Mouse (Mus musculus): ENCODE data around the gene Asb8. TPM values are rescaled to one million over a fixed set of nuclear protein-coding genes. Genes with fewer than 3 reads are reported as not detected.

Gene Asb8
- polyA plus RNA-seq, 1 experiment from 2014 or later, result 22.8 TPM

- no peak overlapping the region for H3K9ac ChIP-seq (ENCODE audit: low read depth, low read length)
- peaks cover 9% of the 10 kb centered on the region for H3K27me3 ChIP-seq (ENCODE audit: control insufficient read depth, insufficient read depth, low read depth, low read length)
- 52% methylated on average over 19 of the region's 19 CpGs for WGBS (ENCODE audit: insufficient replicate concordance)
- H3K36me3 ChIP-seq (ENCODE audit: control insufficient read depth, insufficient read depth), result no peaks in the 10 kb centered on the region
- H3K9me3 ChIP-seq (replicated peaks; ENCODE audit: control insufficient read depth, low read length), result no peaks in the 10 kb centered on the region
- no peaks in the 10 kb centered on the region for H3K4me1 ChIP-seq (ENCODE audit: control insufficient read depth, low read depth, low read length)
- ATAC-seq (ENCODE audit: low read depth), result no peak
- H3K4me3 ChIP-seq (ENCODE audit: low read depth, low read length), result no peak overlapping the region
- no peak overlapping the region for H3K27ac ChIP-seq (ENCODE audit: low read length)
- H3K4me2 ChIP-seq (ENCODE audit: low read depth, low read length), result no peak overlapping the region
Observed at GRCm38 (mm10) chr15:98161026-98161805, 4.2 kb downstream of the Asb8 start.

GRCm38 (mm10) chr15:98157253-98157652 is 8.2 kb downstream of the Asb8 start:
- Histone ChIP-seq H3K36me3 (ENCODE audit: control insufficient read depth, insufficient read depth) (no peaks in the 10 kb centered on the region), H3K4me1 (ENCODE audit: control insufficient read depth, low read depth, low read length) (no peaks in the 10 kb centered on the region), H3K4me2 (ENCODE audit: low read depth, low read length) (no peak overlapping the region), H3K4me3 (ENCODE audit: low read depth, low read length) (no peak overlapping the region), H3K9me3 (replicated peaks; ENCODE audit: control insufficient read depth, low read length) (no peaks in the 10 kb centered on the region), H3K9ac (ENCODE audit: low read depth, low read length) (no peak overlapping the region), H3K27ac (ENCODE audit: low read length) (no peak overlapping the region), H3K27me3 (ENCODE audit: control insufficient read depth, insufficient read depth, low read depth, low read length) (no peaks in the 10 kb centered on the region)
- WGBS (ENCODE audit: insufficient replicate concordance), result 14% methylated on average over 1 of the region's 1 CpGs
- ATAC-seq (ENCODE audit: low read depth), result no peak

GRCm38 (mm10) chr15:98155944-98156343 is 9.5 kb downstream of the Asb8 start:
- H3K9ac ChIP-seq (ENCODE audit: low read depth, low read length), result no peak overlapping the region
- ATAC-seq (ENCODE audit: low read depth), result no peak
- H3K4me1 ChIP-seq (ENCODE audit: control insufficient read depth, low read depth, low read length), result no peaks in the 10 kb centered on the region
- no peak overlapping the region for H3K4me2 ChIP-seq (ENCODE audit: low read depth, low read length)
- H3K27ac ChIP-seq (ENCODE audit: low read length), result no peak overlapping the region
- WGBS (ENCODE audit: insufficient replicate concordance), result 53% methylated on average over 4 of the region's 4 CpGs
- no peaks in the 10 kb centered on the region for H3K36me3 ChIP-seq (ENCODE audit: control insufficient read depth, insufficient read depth)
- no peaks in the 10 kb centered on the region for H3K27me3 ChIP-seq (ENCODE audit: control insufficient read depth, insufficient read depth, low read depth, low read length)
- H3K4me3 ChIP-seq (ENCODE audit: low read depth, low read length), result no peak overlapping the region
- no peaks in the 10 kb centered on the region for H3K9me3 ChIP-seq (replicated peaks; ENCODE audit: control insufficient read depth, low read length)

- no peaks in the 10 kb centered on the region for H3K27me3 ChIP-seq (ENCODE audit: control insufficient read depth, insufficient read depth, low read depth, low read length)
- no peak overlapping the region for H3K9ac ChIP-seq (ENCODE audit: low read depth, low read length)
- no peaks in the 10 kb centered on the region for H3K36me3 ChIP-seq (ENCODE audit: control insufficient read depth, insufficient read depth)
- no peak overlapping the region for H3K4me3 ChIP-seq (ENCODE audit: low read depth, low read length)
- no peak overlapping the region for H3K27ac ChIP-seq (ENCODE audit: low read length)
- WGBS (ENCODE audit: insufficient replicate concordance), result 75% methylated on average over 5 of the region's 5 CpGs
- no peak for ATAC-seq (ENCODE audit: low read depth)
- H3K9me3 ChIP-seq (replicated peaks; ENCODE audit: control insufficient read depth, low read length), result no peaks in the 10 kb centered on the region
- H3K4me1 ChIP-seq (ENCODE audit: control insufficient read depth, low read depth, low read length), result no peaks in the 10 kb centered on the region
- no peak overlapping the region for H3K4me2 ChIP-seq (ENCODE audit: low read depth, low read length)
Observed at GRCm38 (mm10) chr15:98155272-98155671, 10.2 kb downstream of the Asb8 start.

- Histone ChIP-seq H3K36me3 (ENCODE audit: control insufficient read depth, insufficient read depth) (no peaks in the 10 kb centered on the region), H3K9ac (ENCODE audit: low read depth, low read length) (no peak overlapping the region), H3K4me2 (ENCODE audit: low read depth, low read length) (no peak overlapping the region), H3K9me3 (replicated peaks; ENCODE audit: control insufficient read depth, low read length) (no peaks in the 10 kb centered on the region), H3K4me1 (ENCODE audit: control insufficient read depth, low read depth, low read length) (no peaks in the 10 kb centered on the region), H3K27me3 (ENCODE audit: control insufficient read depth, insufficient read depth, low read depth, low read length) (no peaks in the 10 kb centered on the region), H3K4me3 (ENCODE audit: low read depth, low read length) (no peak overlapping the region), H3K27ac (ENCODE audit: low read length) (no peak overlapping the region)
- no peak for ATAC-seq (ENCODE audit: low read depth)
- 61% methylated on average over 3 of the region's 3 CpGs for WGBS (ENCODE audit: insufficient replicate concordance)
Observed at GRCm38 (mm10) chr15:98154631-98155030, 10.8 kb downstream of the Asb8 start.

- WGBS (ENCODE audit: insufficient replicate concordance), result 45% methylated on average over 4 of the region's 4 CpGs
- Histone ChIP-seq H3K9me3 (replicated peaks; ENCODE audit: control insufficient read depth, low read length) (no peaks in the 10 kb centered on the region), H3K9ac (ENCODE audit: low read depth, low read length) (no peak overlapping the region), H3K27ac (ENCODE audit: low read length) (no peak overlapping the region), H3K4me2 (ENCODE audit: low read depth, low read length) (no peak overlapping the region), H3K4me1 (ENCODE audit: control insufficient read depth, low read depth, low read length) (no peaks in the 10 kb centered on the region), H3K36me3 (ENCODE audit: control insufficient read depth, insufficient read depth) (no peaks in the 10 kb centered on the region), H3K27me3 (ENCODE audit: control insufficient read depth, insufficient read depth, low read depth, low read length) (no peaks in the 10 kb centered on the region), H3K4me3 (ENCODE audit: low read depth, low read length) (no peak overlapping the region)
- ATAC-seq (ENCODE audit: low read depth), result no peak
Observed at GRCm38 (mm10) chr15:98154146-98154545, 11.3 kb downstream of the Asb8 start.

GRCm38 (mm10) chr15:98153625-98154024 is 11.8 kb downstream of the Asb8 start:
- H3K4me2 ChIP-seq (ENCODE audit: low read depth, low read length), result no peak overlapping the region
- 34% methylated on average over 3 of the region's 3 CpGs for WGBS (ENCODE audit: insufficient replicate concordance)
- no peak for ATAC-seq (ENCODE audit: low read depth)

GRCm38 (mm10) chr15:98152916-98153315 is 12.5 kb downstream of the Asb8 start:
- H3K27me3 ChIP-seq (ENCODE audit: control insufficient read depth, insufficient read depth, low read depth, low read length), result no peaks in the 10 kb centered on the region
- 71% methylated on average over 7 of the region's 7 CpGs for WGBS (ENCODE audit: insufficient replicate concordance)
- H3K9ac ChIP-seq (ENCODE audit: low read depth, low read length), result no peak overlapping the region
- no peaks in the 10 kb centered on the region for H3K9me3 ChIP-seq (replicated peaks; ENCODE audit: control insufficient read depth, low read length)
- no peaks in the 10 kb centered on the region for H3K36me3 ChIP-seq (ENCODE audit: control insufficient read depth, insufficient read depth)
- no peak overlapping the region for H3K27ac ChIP-seq (ENCODE audit: low read length)
- no peaks in the 10 kb centered on the region for H3K4me1 ChIP-seq (ENCODE audit: control insufficient read depth, low read depth, low read length)
- no peak for ATAC-seq (ENCODE audit: low read depth)
- no peak overlapping the region for H3K4me3 ChIP-seq (ENCODE audit: low read depth, low read length)
- H3K4me2 ChIP-seq (ENCODE audit: low read depth, low read length), result no peak overlapping the region

More at GRCm38 (mm10) chr15:98153625-98154024, 11.8 kb downstream of the Asb8 start:
- Histone ChIP-seq H3K27me3 (ENCODE audit: control insufficient read depth, insufficient read depth, low read depth, low read length) (no peaks in the 10 kb centered on the region), H3K9me3 (replicated peaks; ENCODE audit: control insufficient read depth, low read length) (no peaks in the 10 kb centered on the region), H3K4me1 (ENCODE audit: control insufficient read depth, low read depth, low read length) (no peaks in the 10 kb centered on the region), H3K4me3 (ENCODE audit: low read depth, low read length) (no peak overlapping the region), H3K27ac (ENCODE audit: low read length) (no peak overlapping the region), H3K9ac (ENCODE audit: low read depth, low read length) (no peak overlapping the region), H3K36me3 (ENCODE audit: control insufficient read depth, insufficient read depth) (no peaks in the 10 kb centered on the region)

GRCm38 (mm10) chr15:98149166-98149602 is 16.2 kb downstream of the Asb8 start:
- H3K27ac ChIP-seq (ENCODE audit: low read length), result no peak overlapping the region
- ATAC-seq (ENCODE audit: low read depth), result no peak
- WGBS (ENCODE audit: insufficient replicate concordance), result 57% methylated on average over 10 of the region's 10 CpGs
- H3K9me3 ChIP-seq (replicated peaks; ENCODE audit: control insufficient read depth, low read length), result no peaks in the 10 kb centered on the region
- no peak overlapping the region for H3K4me2 ChIP-seq (ENCODE audit: low read depth, low read length)
- H3K9ac ChIP-seq (ENCODE audit: low read depth, low read length), result no peak overlapping the region
- no peaks in the 10 kb centered on the region for H3K36me3 ChIP-seq (ENCODE audit: control insufficient read depth, insufficient read depth)
- peaks cover 11% of the 10 kb centered on the region for H3K4me1 ChIP-seq (ENCODE audit: control insufficient read depth, low read depth, low read length)
- no peaks in the 10 kb centered on the region for H3K27me3 ChIP-seq (ENCODE audit: control insufficient read depth, insufficient read depth, low read depth, low read length)
- H3K4me3 ChIP-seq (ENCODE audit: low read depth, low read length), result no peak overlapping the region

All from liver, embryonic 16.5 days (tissue).